Mouse (Mus musculus): ENCODE measurements around the gene Naif1. TPM values are rescaled to one million over a fixed set of nuclear protein-coding genes. Genes with fewer than 3 reads are reported as not detected.
"Not testable (repeated sequence)": the region's sequence is repeated elsewhere in the genome, so short reads cannot be mapped to it uniquely, and the experiment has no call there.

Naif1 gene
- total and polyA plus RNA-seq, 2 experiments from 2014 or later: 3.9 to 4.5 TPM

DNA sequence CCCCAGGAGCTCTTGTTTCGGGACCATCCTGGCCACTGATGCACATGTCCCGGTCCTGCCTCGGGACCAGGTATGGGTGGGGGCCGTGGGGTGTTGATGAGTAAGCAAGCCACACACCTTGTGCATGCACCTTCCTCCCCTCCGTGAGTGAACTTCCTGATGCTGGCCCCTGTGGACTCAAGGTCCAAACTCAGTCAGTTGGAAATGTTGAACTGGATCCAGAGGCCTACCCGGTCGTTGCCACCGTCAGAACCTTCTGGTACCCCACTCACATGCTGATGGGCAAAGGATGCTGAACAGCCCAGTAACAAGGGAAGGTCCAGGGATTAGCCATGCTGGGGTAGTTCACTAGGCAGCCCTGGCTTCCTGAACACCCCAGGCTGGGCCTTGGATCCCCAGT is 32.1 kb downstream of the Naif1 start:
- Histone ChIP-seq H3K27me3 (ENCODE audit: insufficient read depth, low read length) (no peaks in the 10 kb centered on the region), H3K9ac (no peak overlapping the region), H3K4me2 (ENCODE audit: low read depth) (no peak overlapping the region), H3K27ac (ENCODE audit: low read depth, low read length) (no peak overlapping the region), H3K4me3 (ENCODE audit: low read depth, low read length) (no peak overlapping the region), H3K9me3 (ENCODE audit: low read length) (no peaks in the 10 kb centered on the region), H3K4me1 (ENCODE audit: insufficient read depth) (no peaks in the 10 kb centered on the region), H3K36me3 (ENCODE audit: insufficient read depth) (no peaks in the 10 kb centered on the region)
- 93% methylated on average over 8 of the region's 8 CpGs for WGBS
- ATAC-seq (no peak), DNase-seq (no peak)
- TF ChIP-seq CTCF (IDR thresholded peaks at IDR 0.05; ENCODE audit: low read depth): no peak

DNA sequence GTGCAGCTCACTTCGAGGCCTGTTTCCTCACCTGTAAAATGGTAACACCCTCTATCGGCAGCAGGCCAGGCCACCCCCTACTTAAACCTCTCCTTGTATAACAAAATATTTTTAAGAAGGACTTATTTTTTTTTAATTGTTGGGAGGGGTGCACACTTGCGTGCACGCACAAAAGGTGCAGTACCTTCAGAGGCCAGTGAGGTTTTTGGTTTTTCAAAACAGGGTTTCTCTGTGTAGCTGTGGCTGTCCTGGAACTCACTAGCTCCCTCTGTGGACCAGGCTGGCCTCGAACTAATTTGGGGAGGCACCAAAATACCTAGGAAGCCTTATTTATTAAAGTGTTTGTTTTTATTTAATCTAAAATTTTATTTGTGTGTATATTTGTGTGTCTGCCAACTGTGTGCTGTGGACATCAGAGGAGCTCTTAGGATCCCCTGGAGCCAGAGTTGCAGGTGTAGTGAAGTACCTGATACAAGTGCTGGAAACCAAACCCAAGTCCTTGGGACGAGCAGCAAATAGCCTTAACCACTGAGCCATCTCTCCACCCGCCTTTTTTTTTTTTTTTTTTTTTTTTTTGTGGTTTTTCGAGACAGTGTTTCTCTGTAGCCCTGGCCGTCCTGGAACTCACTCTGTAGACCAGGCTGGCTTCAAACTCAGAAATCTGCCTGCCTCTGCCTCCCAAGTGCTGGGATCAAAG is 33.1 kb downstream of the Naif1 start:
- H3K4me1 ChIP-seq (ENCODE audit: insufficient read depth): no peaks in the 10 kb centered on the region
- no peaks in the 10 kb centered on the region for H3K9me3 ChIP-seq (ENCODE audit: low read length)
- no peak for DNase-seq
- no peak overlapping the region for H3K4me3 ChIP-seq (ENCODE audit: low read depth, low read length)
- no peaks in the 10 kb centered on the region for H3K27me3 ChIP-seq (ENCODE audit: insufficient read depth, low read length)
- H3K4me2 ChIP-seq (ENCODE audit: low read depth): no peak overlapping the region
- WGBS: 73% methylated on average over 9 of the region's 9 CpGs
- 0 out of 2 replicates have a peak, but pooled peaks have one; percentile 27 for TF ChIP-seq CTCF (IDR thresholded peaks at IDR 0.05; ENCODE audit: low read depth)
- H3K9ac ChIP-seq: no peak overlapping the region
- H3K36me3 ChIP-seq (ENCODE audit: insufficient read depth): no peaks in the 10 kb centered on the region
- ATAC-seq: no peak
- H3K27ac ChIP-seq (ENCODE audit: low read depth, low read length): no peak overlapping the region

GRCm38 (mm10) chr2:32484933-32485332 is 34.7 kb downstream of the Naif1 start:
- WGBS: 92% methylated on average over 6 of the region's 6 CpGs
- Histone ChIP-seq H3K9me3 (ENCODE audit: low read length) (no peaks in the 10 kb centered on the region), H3K4me2 (ENCODE audit: low read depth) (no peak overlapping the region), H3K27ac (ENCODE audit: low read depth, low read length) (no peak overlapping the region), H3K9ac (no peak overlapping the region), H3K4me1 (ENCODE audit: insufficient read depth) (no peaks in the 10 kb centered on the region), H3K4me3 (ENCODE audit: low read depth, low read length) (no peak overlapping the region), H3K27me3 (ENCODE audit: insufficient read depth, low read length) (no peaks in the 10 kb centered on the region), H3K36me3 (ENCODE audit: insufficient read depth) (no peaks in the 10 kb centered on the region)
- no peak for ATAC-seq
- TF ChIP-seq CTCF (IDR thresholded peaks at IDR 0.05; ENCODE audit: low read depth): no peak
- DNase-seq: no peak

- H3K4me1 ChIP-seq (ENCODE audit: insufficient read depth): no peaks in the 10 kb centered on the region
- TF ChIP-seq CTCF (IDR thresholded peaks at IDR 0.05; ENCODE audit: low read depth): no peak
- no peaks in the 10 kb centered on the region for H3K9me3 ChIP-seq (ENCODE audit: low read length)
- no peak overlapping the region for H3K27ac ChIP-seq (ENCODE audit: low read depth, low read length)
- no peak overlapping the region for H3K4me2 ChIP-seq (ENCODE audit: low read depth)
- no peak overlapping the region for H3K4me3 ChIP-seq (ENCODE audit: low read depth, low read length)
- H3K9ac ChIP-seq: no peak overlapping the region
- DNase-seq (no peak), ATAC-seq (no peak)
- WGBS: 90% methylated on average over 4 of the region's 4 CpGs
- no peaks in the 10 kb centered on the region for H3K36me3 ChIP-seq (ENCODE audit: insufficient read depth)
- no peaks in the 10 kb centered on the region for H3K27me3 ChIP-seq (ENCODE audit: insufficient read depth, low read length)
Observed at GRCm38 (mm10) chr2:32485751-32486150, 35.5 kb downstream of the Naif1 start.

- TF ChIP-seq CTCF (IDR thresholded peaks at IDR 0.05; ENCODE audit: low read depth): no peak
- H3K4me1 ChIP-seq (ENCODE audit: insufficient read depth): no peaks in the 10 kb centered on the region
- no peaks in the 10 kb centered on the region for H3K9me3 ChIP-seq (ENCODE audit: low read length)
- no peak overlapping the region for H3K4me3 ChIP-seq (ENCODE audit: low read depth, low read length)
- H3K4me2 ChIP-seq (ENCODE audit: low read depth): no peak overlapping the region
- no peak for ATAC-seq
- no peaks in the 10 kb centered on the region for H3K36me3 ChIP-seq (ENCODE audit: insufficient read depth)
- H3K27ac ChIP-seq (ENCODE audit: low read depth, low read length): no peak overlapping the region
- no peaks in the 10 kb centered on the region for H3K27me3 ChIP-seq (ENCODE audit: insufficient read depth, low read length)
- no peak for DNase-seq
- no peak overlapping the region for H3K9ac ChIP-seq
- WGBS: 93% methylated on average over 9 of the region's 9 CpGs
Observed at GRCm38 (mm10) chr2:32486155-32486554, 35.9 kb downstream of the Naif1 start.

GRCm38 (mm10) chr2:32487124-32487623 is 36.9 kb downstream of the Naif1 start:
- H3K36me3 ChIP-seq (ENCODE audit: insufficient read depth): no peaks in the 10 kb centered on the region
- no peak overlapping the region for H3K27ac ChIP-seq (ENCODE audit: low read depth, low read length)
- no peak overlapping the region for H3K4me3 ChIP-seq (ENCODE audit: low read depth, low read length)
- H3K4me2 ChIP-seq (ENCODE audit: low read depth): no peak overlapping the region
- TF ChIP-seq CTCF (IDR thresholded peaks at IDR 0.05; ENCODE audit: low read depth): peak; percentile 87
- no peaks in the 10 kb centered on the region for H3K27me3 ChIP-seq (ENCODE audit: insufficient read depth, low read length)
- 4% methylated on average over 6 of the region's 6 CpGs for WGBS
- H3K4me1 ChIP-seq (ENCODE audit: insufficient read depth): no peaks in the 10 kb centered on the region
- no peaks in the 10 kb centered on the region for H3K9me3 ChIP-seq (ENCODE audit: low read length)
- ATAC-seq (peak; percentile 84), DNase-seq (peak; percentile 92)
- H3K9ac ChIP-seq: no peak overlapping the region

DNA sequence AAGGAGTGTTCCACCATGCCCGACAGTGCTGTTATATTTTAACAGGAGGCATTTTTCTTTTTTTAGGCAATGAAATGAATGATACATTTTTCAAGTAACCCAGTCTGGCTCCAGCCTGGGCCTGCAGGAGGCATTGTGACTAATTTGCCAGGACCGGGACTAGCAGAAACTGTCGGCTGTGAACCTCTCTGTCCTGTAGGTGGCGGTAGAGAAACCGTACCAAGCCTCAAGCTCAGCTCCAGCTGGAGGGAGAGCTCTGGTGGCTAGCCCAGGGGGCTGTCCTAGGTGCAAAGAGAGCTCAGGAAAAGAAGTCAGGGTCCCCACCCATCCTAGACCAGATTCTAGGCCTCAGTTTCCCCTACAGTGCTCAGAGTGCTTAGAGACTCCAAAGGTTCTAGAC is 38.4 kb downstream of the Naif1 start:
- Histone ChIP-seq H3K9me3 (ENCODE audit: low read length) (no peaks in the 10 kb centered on the region), H3K4me2 (ENCODE audit: low read depth) (no peak overlapping the region), H3K36me3 (ENCODE audit: insufficient read depth) (no peaks in the 10 kb centered on the region), H3K9ac (no peak overlapping the region), H3K4me3 (ENCODE audit: low read depth, low read length) (no peak overlapping the region), H3K27me3 (ENCODE audit: insufficient read depth, low read length) (no peaks in the 10 kb centered on the region), H3K27ac (ENCODE audit: low read depth, low read length) (0 out of 2 replicates have a peak overlapping the region, but pooled peaks have one; percentile 9), H3K4me1 (ENCODE audit: insufficient read depth) (no peaks in the 10 kb centered on the region)
- TF ChIP-seq CTCF (IDR thresholded peaks at IDR 0.05; ENCODE audit: low read depth): peak; percentile 86
- DNase-seq (peak; percentile 92), ATAC-seq (peak; percentile 66)
- WGBS: 1% methylated on average over 5 of the region's 5 CpGs

- not testable (repeated sequence) for H3K9ac ChIP-seq
Observed at GRCm38 (mm10) chr2:32490730-32491129, 40.5 kb downstream of the Naif1 start.

More at GRCm38 (mm10) chr2:32490730-32491129, 40.5 kb downstream of the Naif1 start:
- not testable (repeated sequence) for H3K36me3 ChIP-seq (ENCODE audit: insufficient read depth); DNase-seq; ATAC-seq; H3K4me1 ChIP-seq (ENCODE audit: insufficient read depth); H3K4me3 ChIP-seq (ENCODE audit: low read depth, low read length); H3K4me2 ChIP-seq (ENCODE audit: low read depth); H3K27ac ChIP-seq (ENCODE audit: low read depth, low read length); H3K9me3 ChIP-seq (ENCODE audit: low read length); H3K27me3 ChIP-seq (ENCODE audit: insufficient read depth, low read length)

Measured in forebrain, postnatal 0 days (tissue).